20 mouse cellular contexts compared by ENCODE assay signal in the genomic region with DNA sequence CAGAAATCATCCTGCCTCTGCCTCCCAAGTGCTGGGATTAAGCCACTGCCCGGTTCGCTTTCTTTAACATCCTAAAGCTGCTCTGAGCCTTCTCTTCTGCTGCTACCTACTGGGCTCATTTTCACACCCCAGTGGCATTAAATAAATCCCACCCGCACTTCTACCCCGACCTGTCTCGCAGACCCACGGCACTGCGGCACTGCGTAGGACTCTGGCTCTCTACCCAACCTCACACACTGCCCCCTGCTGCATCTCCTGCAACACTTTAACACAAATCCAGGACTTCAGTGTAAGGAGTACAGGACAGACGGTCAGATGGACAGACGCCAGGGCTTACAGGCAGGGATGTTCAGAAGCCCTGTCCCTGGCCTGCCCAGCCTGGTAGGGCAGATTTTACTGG. TPM values are rescaled to one million over a fixed set of nuclear protein-coding genes. Genes with fewer than 3 reads are reported as not detected.
"Had no signal": no experiment of that assay in that cellular context is flagged by ENCODE, and none has a peak within 500 bp of the region (broad histone marks: within the 10 kb centered on the region; RNA-seq: fewer than 3 reads in every experiment).

No protein-coding gene starts in this region.

- H3K4me2 ChIP-seq: lung, embryonic 14.5 days; midbrain, embryonic 12.5 days; neural tube, embryonic 12.5 days; stomach, embryonic 15.5 days had no signal

- H3K4me3 ChIP-seq: midbrain, embryonic 10.5 days; midbrain, embryonic 12.5 days; neural tube, embryonic 12.5 days; stomach, embryonic 15.5 days had no signal

- H3K36me3 ChIP-seq: midbrain, embryonic 12.5 days; neural tube, embryonic 12.5 days; stomach, embryonic 15.5 days had no signal

- H3K27me3 ChIP-seq: midbrain, embryonic 12.5 days; neural tube, embryonic 12.5 days; stomach, embryonic 15.5 days had no signal

- ATAC-seq: midbrain, embryonic 16.5 days had no signal

- H3K27ac ChIP-seq: midbrain, embryonic 10.5 days; midbrain, embryonic 12.5 days; neural tube, embryonic 12.5 days; stomach, embryonic 15.5 days had no signal

- DNase-seq: lung, adult 18-20 months; midbrain, embryonic 14.5 days; right cerebral cortex, postnatal 14 days; thymus, adult 18-20 months; thymus, postnatal 14 days; thymus, postnatal 36 days had no signal

- H3K9me3 ChIP-seq: midbrain, embryonic 10.5 days; neural tube, embryonic 12.5 days; stomach, embryonic 15.5 days had no signal

- H3K9ac ChIP-seq: lung, embryonic 14.5 days; midbrain, embryonic 12.5 days; neural tube, embryonic 12.5 days; stomach, embryonic 15.5 days had no signal

RNA-seq across cellular contexts. Expression of gene Tmem211, which starts 50.7 kb away (rescaled TPM):
- total RNA-seq: megakaryocyte, adult 5-6 weeks; megakaryocyte-erythroid progenitor cell, adult 5-6 weeks; monocyte, adult 5-6 weeks; neutrophil, adult 5-6 weeks had no signal
- polyA plus RNA-seq: lung, embryonic 14.5 days; lung, embryonic 16.5 days; midbrain, embryonic 10.5 days; midbrain, embryonic 14.5 days; midbrain, embryonic 16.5 days; neural tube, embryonic 12.5 days; neural tube, embryonic 14.5 days; spleen, adult 2 months; thymus, postnatal 0 days had no signal
